Mouse (Mus musculus) gastrocnemius, postnatal 14 days (tissue): ENCODE measurements around the gene Tbc1d2b. TPM values are rescaled to one million over a fixed set of nuclear protein-coding genes. Genes with fewer than 3 reads are reported as not detected.

Experiments used
- total RNA-seq, 2 experiments: library from RNA; stranded (reverse); gene quantifications; 2 replicates each; pipeline ENCODE4 v1.2.3; 2021

Gene Tbc1d2b
- total RNA-seq, 2 experiments from 2014 or later, result 11.3 to 13.4 TPM

Other genes starting within 250 kb of the Tbc1d2b start
- 10 to 100 TPM; 20.9 to 22.6 TPM for gene Ctsh, start 216.7 kb downstream of the Tbc1d2b start, total RNA-seq
- gene Morf4l1, start 156.0 kb downstream of the Tbc1d2b start, total RNA-seq, result 100 to 1,000 TPM; 156 to 165 TPM
- gene Adamts7, start 107.7 kb downstream of the Tbc1d2b start, total RNA-seq, result 1 to 10 TPM; 4.3 TPM